Mouse (Mus musculus): ENCODE results near the gene Hnrnph1. TPM values are rescaled to one million over a fixed set of nuclear protein-coding genes. Genes with fewer than 3 reads are reported as not detected.

Hnrnph1 gene
- polyA plus RNA-seq, 2 experiments = 101 to 200 TPM

GRCm38 (mm10) chr11:50398803-50399202 lies 22.0 kb downstream of the Hnrnph1 start:
- H3K4me1 ChIP-seq (replicated peaks; ENCODE audit: control insufficient read depth in 2 of 2, insufficient read depth in 2 of 2, low read length in 1 of 2) = no peaks in the 10 kb centered on the region
- H3K4me2 ChIP-seq (ENCODE audit: low read depth) = no peak overlapping the region
- no peaks in the 10 kb centered on the region for H3K27me3 ChIP-seq (ENCODE audit: control insufficient read depth, insufficient read depth, low read length)
- no peak overlapping the region for H3K27ac ChIP-seq
- TF ChIP-seq CTCF (IDR thresholded peaks at IDR 0.05; ENCODE audit: low read depth) (no peak), EP300 (IDR thresholded peaks at IDR 0.05; ENCODE audit: low read depth) (no peak)
- H3K9me3 ChIP-seq (ENCODE audit: control insufficient read depth, low read length) = no peaks in the 10 kb centered on the region
- no peak overlapping the region for H3K9ac ChIP-seq (replicated peaks)
- ATAC-seq (ENCODE audit: insufficient read depth) (no peak), DNase-seq (ENCODE audit: low read depth in 3 of 3, low spot score in 3 of 3) (no peak)
- H3K36me3 ChIP-seq (replicated peaks; ENCODE audit: control insufficient read depth, insufficient read depth, low read depth) = no peaks in the 10 kb centered on the region
- no peak overlapping the region for H3K4me3 ChIP-seq (ENCODE audit: insufficient read depth in 1 of 2, low read depth in 2 of 2, low read length in 2 of 2)
- 82% methylated on average over 13 of the region's 13 CpGs for WGBS (ENCODE audit: insufficient replicate concordance)

- Histone ChIP-seq H3K9ac (replicated peaks) (no peak overlapping the region), H3K4me1 (replicated peaks; ENCODE audit: control insufficient read depth in 2 of 2, insufficient read depth in 2 of 2, low read length in 1 of 2) (no peaks in the 10 kb centered on the region), H3K4me2 (ENCODE audit: low read depth) (no peak overlapping the region), H3K4me3 (ENCODE audit: insufficient read depth in 1 of 2, low read depth in 2 of 2, low read length in 2 of 2) (no peak overlapping the region), H3K27me3 (ENCODE audit: control insufficient read depth, insufficient read depth, low read length) (no peaks in the 10 kb centered on the region), H3K9me3 (ENCODE audit: control insufficient read depth, low read length) (no peaks in the 10 kb centered on the region), H3K27ac (no peak overlapping the region), H3K36me3 (replicated peaks; ENCODE audit: control insufficient read depth, insufficient read depth, low read depth) (no peaks in the 10 kb centered on the region)
- TF ChIP-seq CTCF (IDR thresholded peaks at IDR 0.05; ENCODE audit: low read depth) (no peak), EP300 (IDR thresholded peaks at IDR 0.05; ENCODE audit: low read depth) (no peak)
- 83% methylated on average over 3 of the region's 3 CpGs for WGBS (ENCODE audit: insufficient replicate concordance)
- DNase-seq (ENCODE audit: low read depth in 3 of 3, low spot score in 3 of 3) (no peak), ATAC-seq (ENCODE audit: insufficient read depth) (no peak)
These were observed 25.7 kb downstream of the Hnrnph1 start for GRCm38 (mm10) chr11:50402481-50402880.

GRCm38 (mm10) chr11:50403367-50404014 lies 26.7 kb downstream of the Hnrnph1 start:
- Histone ChIP-seq H3K9me3 (ENCODE audit: control insufficient read depth, low read length) (no peaks in the 10 kb centered on the region), H3K27me3 (ENCODE audit: control insufficient read depth, insufficient read depth, low read length) (no peaks in the 10 kb centered on the region), H3K4me1 (replicated peaks; ENCODE audit: control insufficient read depth in 2 of 2, insufficient read depth in 2 of 2, low read length in 1 of 2) (no peaks in the 10 kb centered on the region), H3K27ac (no peak overlapping the region), H3K9ac (replicated peaks) (no peak overlapping the region), H3K36me3 (replicated peaks; ENCODE audit: control insufficient read depth, insufficient read depth, low read depth) (no peaks in the 10 kb centered on the region), H3K4me2 (ENCODE audit: low read depth) (no peak overlapping the region), H3K4me3 (ENCODE audit: insufficient read depth in 1 of 2, low read depth in 2 of 2, low read length in 2 of 2) (no peak overlapping the region)
- 60% methylated on average over 10 of the region's 10 CpGs for WGBS (ENCODE audit: insufficient replicate concordance)
- TF ChIP-seq EP300 (IDR thresholded peaks at IDR 0.05; ENCODE audit: low read depth) = no peak
- TF ChIP-seq CTCF (IDR thresholded peaks at IDR 0.05; ENCODE audit: low read depth) = no peak
- DNase-seq (ENCODE audit: low read depth in 3 of 3, low spot score in 3 of 3) = no peak
- no peak for ATAC-seq (ENCODE audit: insufficient read depth)

GRCm38 (mm10) chr11:50407235-50407634 lies 30.4 kb downstream of the Hnrnph1 start:
- 72% methylated on average over 6 of the region's 6 CpGs for WGBS (ENCODE audit: insufficient replicate concordance)
- DNase-seq (ENCODE audit: low read depth in 3 of 3, low spot score in 3 of 3) = no peak
- no peaks in the 10 kb centered on the region for H3K27me3 ChIP-seq (ENCODE audit: control insufficient read depth, insufficient read depth, low read length)

GRCm38 (mm10) chr11:50415563-50416241 lies 38.9 kb downstream of the Hnrnph1 start:
- no peak overlapping the region for H3K9ac ChIP-seq (replicated peaks)
- no peaks in the 10 kb centered on the region for H3K4me1 ChIP-seq (replicated peaks; ENCODE audit: control insufficient read depth in 2 of 2, insufficient read depth in 2 of 2, low read length in 1 of 2)
- WGBS (ENCODE audit: insufficient replicate concordance) = 48% methylated on average over 6 of the region's 6 CpGs
- no peak overlapping the region for H3K4me2 ChIP-seq (ENCODE audit: low read depth)
- H3K27me3 ChIP-seq (ENCODE audit: control insufficient read depth, insufficient read depth, low read length) = no peaks in the 10 kb centered on the region
- H3K9me3 ChIP-seq (ENCODE audit: control insufficient read depth, low read length) = no peaks in the 10 kb centered on the region
- DNase-seq (ENCODE audit: low read depth in 3 of 3, low spot score in 3 of 3) (no peak), ATAC-seq (ENCODE audit: insufficient read depth) (no peak)
- no peaks in the 10 kb centered on the region for H3K36me3 ChIP-seq (replicated peaks; ENCODE audit: control insufficient read depth, insufficient read depth, low read depth)
- no peak overlapping the region for H3K27ac ChIP-seq
- no peak for TF ChIP-seq CTCF (IDR thresholded peaks at IDR 0.05; ENCODE audit: low read depth)
- no peak overlapping the region for H3K4me3 ChIP-seq (ENCODE audit: insufficient read depth in 1 of 2, low read depth in 2 of 2, low read length in 2 of 2)

More at GRCm38 (mm10) chr11:50407235-50407634, 30.4 kb downstream of the Hnrnph1 start:
- ATAC-seq (ENCODE audit: insufficient read depth) = no peak
- Histone ChIP-seq H3K9me3 (ENCODE audit: control insufficient read depth, low read length) (no peaks in the 10 kb centered on the region), H3K4me1 (replicated peaks; ENCODE audit: control insufficient read depth in 2 of 2, insufficient read depth in 2 of 2, low read length in 1 of 2) (no peaks in the 10 kb centered on the region), H3K36me3 (replicated peaks; ENCODE audit: control insufficient read depth, insufficient read depth, low read depth) (no peaks in the 10 kb centered on the region), H3K4me2 (ENCODE audit: low read depth) (no peak overlapping the region), H3K4me3 (ENCODE audit: insufficient read depth in 1 of 2, low read depth in 2 of 2, low read length in 2 of 2) (no peak overlapping the region), H3K9ac (replicated peaks) (no peak overlapping the region), H3K27ac (no peak overlapping the region)
- TF ChIP-seq CTCF (IDR thresholded peaks at IDR 0.05; ENCODE audit: low read depth) (no peak), EP300 (IDR thresholded peaks at IDR 0.05; ENCODE audit: low read depth) (no peak)
